Mouse (Mus musculus): ENCODE results near the gene Atp6v1f.
A peak's percentile ranks its signal among the peaks of the same experiment; 100 is the strongest.

Gene Atp6v1f

DNA sequence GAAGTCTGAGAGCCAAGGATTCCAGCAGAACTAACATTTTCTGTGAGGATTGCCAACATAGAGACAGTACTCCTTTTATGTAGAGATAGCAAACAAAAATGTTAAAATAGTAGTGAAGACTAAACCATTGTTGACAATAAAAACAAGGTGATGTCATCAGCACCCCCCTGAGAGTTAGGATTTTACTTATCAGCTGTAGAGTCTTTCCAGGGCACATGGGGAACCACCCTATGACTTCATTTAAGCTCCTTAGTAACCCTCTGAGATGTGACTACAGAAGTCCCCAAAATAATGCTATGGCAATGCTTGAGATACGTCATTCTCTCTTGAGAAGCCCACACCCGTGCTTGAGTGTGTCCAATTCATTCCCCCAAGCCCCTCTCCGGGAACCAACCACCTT, 4.1 kb upstream of the Atp6v1f start:
- DNase-seq: no peak

DNA sequence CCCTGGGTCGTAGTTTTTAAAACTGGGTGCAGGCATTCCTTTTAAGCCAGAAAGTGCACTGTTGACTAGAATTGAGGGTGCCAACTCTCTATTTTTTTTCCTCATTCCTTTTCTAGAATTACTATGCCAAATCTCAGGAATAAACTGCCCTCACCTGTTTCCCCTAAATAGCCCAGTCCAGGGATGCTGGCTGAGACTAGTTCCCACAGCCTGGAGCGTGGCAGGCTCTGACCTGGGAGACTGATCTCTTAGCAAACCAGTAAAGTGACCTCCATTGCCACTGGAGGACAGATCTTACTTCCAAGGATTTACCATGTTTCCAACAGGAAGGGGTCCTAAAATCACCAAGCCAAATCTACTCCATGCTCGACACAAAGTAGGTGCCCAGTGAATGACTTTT, 1.3 kb downstream of the Atp6v1f start:
- no peak for DNase-seq

DNA sequence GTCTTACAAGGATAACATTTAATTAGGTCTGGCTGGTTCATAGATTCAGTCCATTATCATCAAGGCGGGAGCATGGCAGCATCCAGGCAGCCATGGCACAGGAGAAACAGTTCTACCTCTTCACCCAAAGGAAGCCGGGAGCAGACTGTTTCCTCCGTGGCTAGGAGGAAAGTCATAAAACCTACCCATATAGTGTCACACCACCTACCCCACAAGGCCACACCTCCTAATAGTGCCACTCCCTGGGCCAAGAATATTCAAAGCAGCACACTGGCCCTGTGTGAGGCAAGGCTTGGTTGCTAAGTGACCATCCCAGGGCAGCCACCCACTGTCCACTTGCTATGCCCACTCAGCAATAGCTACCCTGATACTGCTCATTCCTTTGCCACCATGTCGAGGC, 3.6 kb downstream of the Atp6v1f start, which contains the start of gene Atp6v1fnb:
Gene Atp6v1fnb, plus strand, starts transcription at position 301 of the 400 bp plus-strand sequence.
- no peak for DNase-seq

DNA sequence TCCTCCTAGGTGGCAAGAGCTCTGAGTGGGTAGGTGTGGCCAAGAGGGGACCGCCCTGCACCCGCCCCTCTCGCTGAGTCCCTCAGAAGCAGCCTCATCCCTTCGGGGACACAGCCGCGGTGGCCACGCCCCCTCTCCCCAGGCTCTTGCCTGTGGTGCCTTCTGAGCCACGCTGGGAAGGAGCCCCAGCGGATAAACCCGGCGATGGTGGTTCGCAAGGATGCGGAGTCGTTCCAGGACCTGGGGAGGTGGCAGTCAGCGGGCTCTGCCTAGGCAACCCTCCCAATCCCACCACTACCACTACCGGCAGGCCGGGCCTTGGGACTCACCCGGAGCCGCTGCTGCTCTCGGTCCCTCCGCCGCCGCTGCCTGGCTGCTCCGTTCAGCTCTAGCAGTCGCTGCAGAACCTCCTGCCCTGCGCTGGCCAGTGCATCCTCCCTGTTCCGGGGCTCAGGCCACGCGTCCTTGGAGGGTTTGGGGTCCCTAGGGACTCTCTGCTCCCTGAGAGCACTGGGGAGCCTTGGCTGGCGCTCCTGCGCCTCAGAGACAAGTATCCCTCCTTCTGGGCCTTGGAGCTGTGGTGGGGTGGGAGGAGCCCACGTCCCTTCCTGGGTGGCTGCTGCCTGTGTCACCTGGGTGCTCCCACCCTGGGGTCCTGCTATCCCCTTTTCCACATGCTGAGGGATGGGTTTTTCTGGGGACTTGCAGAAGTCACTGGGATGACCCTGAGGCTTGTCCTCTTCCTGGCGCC, 6.6 kb downstream of the Atp6v1f start:
- DNase-seq: peak; percentile 52 to 66

DNA sequence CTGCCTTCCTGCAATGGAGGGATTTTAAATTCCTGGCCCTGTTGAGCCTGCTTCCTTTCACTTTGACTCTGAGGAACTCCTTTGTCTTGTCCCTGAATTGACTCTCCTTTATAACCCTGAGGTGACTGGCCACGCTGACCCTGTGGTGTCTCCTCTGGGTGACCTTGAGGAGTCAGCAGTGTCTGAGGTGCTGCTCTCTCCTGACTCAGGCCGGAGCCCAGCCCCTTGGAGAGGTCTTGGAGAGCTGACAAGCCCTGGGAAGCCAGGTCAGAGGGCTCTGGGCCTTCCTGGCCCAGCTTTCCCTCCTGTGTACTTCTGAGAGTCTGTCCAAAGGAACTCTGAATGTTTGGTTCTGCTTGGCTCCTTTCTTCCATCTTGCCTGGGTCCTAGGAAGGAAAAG, 7.2 kb downstream of the Atp6v1f start:
- DNase-seq: no peak

DNA sequence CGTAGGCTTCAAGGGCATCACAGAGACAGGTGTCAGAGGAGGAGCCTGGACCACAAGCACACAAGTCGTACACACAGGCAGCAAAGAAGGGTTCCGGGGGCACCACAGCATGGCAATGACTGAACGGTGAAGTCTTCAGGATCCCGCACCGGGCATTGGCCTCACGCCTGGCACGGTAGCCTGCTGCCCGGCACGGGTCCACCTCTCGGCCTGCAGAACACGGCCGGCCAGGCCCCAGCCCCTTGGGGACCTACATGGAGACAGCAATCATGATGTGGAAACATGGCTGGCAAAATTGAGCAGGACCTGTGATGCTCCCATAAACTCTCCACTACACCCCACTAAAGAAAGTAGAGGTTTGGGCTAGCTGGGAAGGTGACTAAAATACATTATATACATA, 15.2 kb downstream of the Atp6v1f start:
- no peak for DNase-seq

DNA sequence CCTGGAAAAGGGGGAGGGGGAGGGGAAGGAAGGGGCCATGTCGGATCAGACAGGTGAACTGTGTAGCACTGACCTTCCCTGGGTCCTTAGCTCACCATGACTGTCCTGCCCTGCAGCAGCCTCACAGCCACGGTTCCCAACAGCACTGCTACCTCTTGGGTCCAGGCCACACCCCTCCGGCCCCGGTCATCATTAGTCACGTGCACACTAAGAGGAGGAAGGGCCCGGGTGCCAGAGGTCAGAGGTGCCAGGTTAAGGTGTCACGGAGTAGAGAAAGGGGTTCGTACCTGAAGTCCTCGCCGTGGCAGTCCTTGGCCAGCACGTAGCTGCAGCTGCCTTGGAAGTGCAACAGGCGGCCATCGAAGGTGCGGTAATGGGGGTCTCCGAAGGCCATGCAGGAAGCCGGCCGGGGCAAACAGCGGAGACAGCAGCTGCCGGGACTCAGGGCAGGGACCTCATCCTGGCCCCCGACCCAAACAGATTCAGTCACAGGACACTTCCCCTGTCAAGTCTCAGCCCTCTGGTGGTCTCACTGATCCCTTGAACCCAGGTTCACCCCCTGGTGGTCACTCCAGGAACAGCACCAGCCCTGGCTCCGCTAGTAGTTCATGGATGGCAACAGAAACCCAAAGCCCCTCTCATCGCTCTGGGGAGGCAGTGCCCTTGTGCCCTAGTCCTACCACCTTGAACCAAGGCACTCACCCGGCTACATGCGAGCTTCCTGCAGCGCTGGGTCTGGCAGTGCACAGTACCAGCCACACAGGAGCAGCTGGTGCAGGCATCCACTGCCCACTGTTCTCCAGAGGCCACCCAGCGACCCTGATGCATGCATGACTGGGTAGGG, 17.4 kb downstream of the Atp6v1f start:
- DNase-seq: peak; percentile 92 to 95

DNA sequence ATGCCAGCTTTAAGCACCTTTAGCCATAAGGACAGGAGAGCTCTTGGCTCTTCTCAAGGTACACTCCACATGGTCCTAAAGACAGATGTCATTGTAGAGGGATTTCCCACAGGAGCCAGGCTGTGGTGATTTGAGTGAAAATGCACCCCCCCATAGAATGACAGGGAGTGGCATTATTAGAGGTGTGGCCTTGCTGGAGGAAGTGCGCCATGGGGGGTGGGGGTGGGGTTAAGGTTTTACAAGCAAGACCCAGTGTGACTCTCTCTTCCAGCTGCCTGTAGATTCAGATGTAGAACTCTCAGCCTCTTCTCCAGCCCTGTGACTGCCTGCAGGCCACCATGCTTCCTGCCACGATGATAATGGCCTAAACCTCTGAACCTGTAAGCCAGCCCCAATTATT, 18.4 kb downstream of the Atp6v1f start:
- no peak for DNase-seq

DNA sequence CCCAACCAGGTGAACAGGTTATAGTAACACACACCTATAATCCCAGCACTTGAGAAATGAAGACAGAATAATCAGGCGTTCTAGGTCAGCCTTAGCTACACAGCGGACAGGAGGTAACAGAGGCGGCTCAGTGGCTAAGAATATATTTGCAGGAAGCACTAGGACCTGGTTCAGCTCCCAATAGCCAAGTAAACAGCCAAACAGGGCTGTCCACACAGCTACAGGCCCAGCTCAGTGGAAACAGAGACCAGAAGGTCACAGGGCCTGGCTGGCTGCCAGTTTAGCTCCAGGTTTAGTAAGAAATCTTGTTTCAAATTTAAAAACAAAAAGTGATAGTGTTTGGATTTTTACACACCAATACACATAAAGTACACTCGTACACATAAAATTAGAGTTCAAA, 26.6 kb downstream of the Atp6v1f start:
- peak in 1 of 2 experiments; percentile 19 for DNase-seq

DNA sequence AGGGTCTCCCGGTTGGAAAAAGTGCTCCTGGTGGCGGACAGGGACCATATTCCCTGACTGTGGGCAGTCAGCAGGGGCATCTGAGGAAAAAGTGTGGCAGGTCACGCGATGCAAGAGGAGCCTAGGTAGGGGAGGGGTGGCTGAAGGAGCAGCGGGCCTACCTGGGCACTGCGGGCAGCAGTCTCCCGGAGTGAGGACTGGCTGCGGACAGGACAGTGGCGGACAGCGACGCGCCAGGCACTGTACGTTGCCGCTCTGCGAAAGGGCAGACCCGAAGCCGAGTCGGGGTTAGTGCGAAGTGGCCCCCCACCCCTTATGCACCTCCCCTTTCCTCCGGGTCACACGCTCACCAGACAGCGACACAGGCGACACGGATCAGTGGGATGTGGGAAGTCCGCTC, 28.8 kb downstream of the Atp6v1f start:
- DNase-seq: no peak

DNA sequence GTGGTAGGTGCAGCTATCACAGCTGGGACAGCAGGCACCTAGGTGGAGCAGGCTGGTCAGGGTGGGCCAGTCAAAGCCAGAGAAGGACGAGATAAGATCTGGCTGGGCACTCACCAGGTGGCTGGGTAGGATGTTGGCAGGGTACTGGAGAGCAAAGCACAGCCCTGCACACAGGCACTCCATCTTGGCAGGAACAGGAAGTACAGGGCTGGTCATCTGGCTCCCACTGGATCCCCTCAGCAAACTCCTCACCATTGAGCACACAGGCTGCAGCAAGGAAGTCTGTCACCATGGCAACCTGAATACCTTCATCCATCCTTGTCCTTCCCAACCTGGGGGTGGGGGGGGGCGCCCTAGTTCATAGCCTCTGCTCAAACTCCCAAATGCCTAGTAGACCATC, 30.3 kb downstream of the Atp6v1f start:
- DNase-seq: no peak

DNA sequence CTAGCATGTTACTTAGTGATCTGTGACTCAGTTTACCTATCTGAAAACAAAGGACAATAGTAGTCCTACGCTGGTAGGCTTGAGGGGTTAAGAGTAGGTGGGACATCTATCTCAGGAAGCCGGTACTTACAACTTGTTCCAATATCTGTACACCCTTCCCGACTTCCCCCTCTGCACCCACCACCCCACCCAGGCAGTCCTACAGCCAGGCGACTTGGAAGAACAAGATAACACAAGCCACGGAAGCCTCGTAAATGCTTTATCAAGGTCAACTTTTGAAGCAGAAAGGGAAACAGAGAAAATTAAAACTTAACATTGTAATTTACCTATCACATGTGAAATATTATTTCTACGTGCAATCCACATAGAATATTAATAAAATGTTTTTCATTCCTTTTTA, 32.7 kb downstream of the Atp6v1f start:
- no peak for DNase-seq

DNA sequence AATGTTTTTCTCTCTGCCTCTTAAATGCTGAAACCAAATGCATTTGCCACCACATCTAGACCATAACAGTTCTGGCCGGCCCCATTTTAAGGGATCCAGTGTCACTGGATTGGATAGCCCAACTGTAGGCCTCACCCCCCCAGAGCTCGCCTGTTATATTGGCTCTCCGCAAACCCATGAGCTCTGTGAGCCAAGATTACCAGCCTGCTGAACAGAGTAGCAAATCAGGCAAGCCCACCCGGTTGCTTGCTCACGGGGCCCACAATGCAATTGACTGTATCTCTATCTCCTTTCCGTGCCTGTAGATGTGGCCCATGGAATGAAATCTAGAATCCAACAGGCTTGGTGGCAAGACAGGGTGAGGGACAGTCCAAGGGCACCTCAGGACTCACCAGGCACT, 33.3 kb downstream of the Atp6v1f start:
- DNase-seq: no peak

DNA sequence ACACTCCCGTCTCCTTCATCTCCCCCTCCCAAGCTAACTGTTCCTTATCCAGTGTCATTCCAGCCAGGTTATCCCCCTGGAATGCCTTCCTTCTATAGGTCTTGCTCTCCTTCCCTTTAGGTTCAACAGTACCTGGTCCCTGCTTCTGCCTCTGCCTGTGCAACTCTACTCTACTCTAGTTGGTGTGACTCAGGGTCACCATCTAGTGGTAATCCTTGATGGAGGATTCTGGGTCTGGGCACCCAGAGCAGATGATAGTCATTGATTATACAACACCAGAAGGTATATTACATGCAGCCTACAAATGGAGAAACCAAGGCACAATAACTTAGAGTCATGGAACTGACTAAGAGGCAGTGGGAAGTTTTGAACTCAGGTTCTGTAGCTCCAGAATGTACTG, 34.1 kb downstream of the Atp6v1f start:
- no peak for DNase-seq

DNA sequence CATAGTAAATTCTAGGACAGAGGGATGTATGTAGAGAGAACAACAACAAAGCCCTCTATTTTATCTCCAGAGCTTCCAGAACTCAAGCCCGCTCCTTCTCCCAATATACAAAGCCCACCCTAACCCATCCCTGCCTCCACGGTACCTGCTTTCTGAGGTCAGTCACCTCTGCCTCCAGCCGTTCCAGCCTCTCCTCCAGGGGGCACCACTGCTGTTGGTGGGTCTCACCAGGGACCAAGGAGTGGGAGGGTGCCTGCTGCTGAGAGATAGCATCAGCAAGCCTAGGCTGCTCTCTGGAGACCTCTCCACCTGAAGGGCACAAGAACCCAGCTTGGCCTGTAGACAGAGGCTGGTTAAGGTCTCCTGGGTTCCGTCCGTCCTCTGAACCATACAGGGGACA, 38.0 kb downstream of the Atp6v1f start:
- no peak for DNase-seq

DNA sequence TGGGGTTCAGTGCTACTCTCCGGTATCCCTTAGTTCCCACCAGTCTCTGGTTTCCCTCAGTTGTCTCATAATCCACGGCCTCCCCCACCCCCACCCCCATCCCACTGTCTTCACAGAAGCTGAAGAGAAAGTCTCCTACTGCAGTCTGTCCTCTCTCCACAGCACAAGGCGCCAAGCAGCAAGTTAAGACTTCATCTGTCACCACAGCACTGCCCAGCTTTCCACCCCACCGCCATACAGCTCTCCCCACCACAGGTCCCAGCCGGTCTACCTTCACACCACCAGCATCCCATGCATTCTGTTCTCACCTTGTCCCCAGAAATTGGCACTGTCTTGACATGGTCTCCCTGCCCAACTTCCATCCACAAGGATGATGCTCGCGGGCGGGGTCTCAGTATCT, 39.3 kb downstream of the Atp6v1f start:
- DNase-seq: no peak

DNA sequence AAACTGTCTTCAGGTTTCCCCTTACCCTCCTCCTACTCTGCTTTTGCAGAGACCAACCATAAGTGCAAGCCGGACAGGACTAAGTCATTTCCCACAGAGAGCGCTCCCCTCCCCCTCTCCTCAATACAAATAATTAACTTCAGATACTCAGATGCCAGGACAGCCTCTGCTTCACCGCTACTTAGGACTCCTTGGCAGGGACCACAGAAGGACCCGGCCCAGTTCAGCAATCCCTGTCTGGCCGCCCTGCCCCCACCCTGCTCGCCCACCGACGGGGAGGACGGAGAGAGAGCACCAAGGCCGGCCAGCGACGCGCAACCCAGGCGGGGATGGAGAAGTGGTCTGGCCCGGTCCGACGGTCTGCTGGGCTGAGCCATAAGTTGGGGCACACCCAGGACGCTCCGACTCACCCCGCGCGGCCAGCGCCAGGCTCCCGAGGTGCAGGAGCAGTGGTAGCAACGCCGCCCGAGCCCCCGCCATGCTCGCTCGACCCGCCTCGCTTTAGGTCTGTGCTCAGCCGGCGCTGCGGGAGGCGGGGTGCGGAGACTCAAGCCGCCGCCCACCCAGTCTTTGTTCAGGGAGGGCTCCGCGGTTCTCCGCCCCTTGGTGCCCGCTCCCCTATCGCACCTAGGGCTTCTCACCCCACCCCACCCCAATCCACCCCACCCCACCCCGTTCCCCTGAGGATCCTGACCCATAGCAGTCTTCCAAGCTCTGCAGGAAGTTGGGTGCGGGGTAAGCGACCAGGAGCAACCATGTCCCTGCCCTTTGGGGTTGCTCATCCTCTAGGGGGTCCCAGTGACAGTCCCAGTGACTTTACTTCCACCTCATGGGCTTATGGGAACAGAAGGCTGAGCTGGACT, 40.2 kb downstream of the Atp6v1f start, which contains the start of gene Kcp:
Gene Kcp, minus strand, starts transcription at position 506 of the 863 bp plus-strand sequence.
- no peak for DNase-seq

DNA sequence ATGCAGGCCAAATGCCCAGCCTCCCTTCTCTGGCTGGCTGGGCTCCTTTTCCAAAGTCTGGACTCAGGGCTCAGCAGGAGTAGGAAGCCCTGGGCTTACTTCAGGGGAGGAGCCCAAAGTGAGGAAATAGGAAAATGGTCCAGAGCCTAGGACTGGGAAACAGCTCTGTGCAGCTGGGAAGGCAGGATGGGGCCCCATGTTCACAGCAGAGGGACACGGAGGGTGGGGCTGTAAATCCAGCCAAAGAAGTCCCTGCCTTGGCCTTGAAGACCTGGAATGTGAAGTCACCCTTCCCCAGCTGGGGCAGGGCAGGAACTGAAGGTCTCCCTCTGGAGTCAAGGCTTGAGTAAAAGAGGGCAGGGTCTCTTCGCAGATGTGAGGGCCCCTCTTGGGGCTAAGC, 41.6 kb downstream of the Atp6v1f start:
- no peak for DNase-seq

DNA sequence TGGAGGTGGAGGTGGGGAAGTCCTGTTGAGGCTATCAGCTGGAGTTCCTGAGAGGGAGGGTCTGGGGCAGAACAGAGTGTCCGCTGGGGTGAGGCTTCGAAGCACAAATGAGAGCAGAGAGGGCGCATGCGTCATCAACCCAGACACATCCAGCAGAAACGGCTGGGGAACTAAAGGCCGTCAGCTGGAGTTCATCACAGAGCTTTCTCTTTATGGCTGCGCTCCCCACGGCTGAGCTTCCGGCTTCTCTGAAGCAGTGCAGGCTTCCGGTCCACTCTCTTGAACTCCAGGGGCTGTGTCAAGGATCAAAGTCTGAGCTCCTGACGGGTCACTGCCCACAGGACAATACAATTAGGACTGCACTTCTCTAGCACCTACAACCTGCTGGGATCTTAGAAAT, 45.8 kb downstream of the Atp6v1f start:
- DNase-seq: no peak

DNA sequence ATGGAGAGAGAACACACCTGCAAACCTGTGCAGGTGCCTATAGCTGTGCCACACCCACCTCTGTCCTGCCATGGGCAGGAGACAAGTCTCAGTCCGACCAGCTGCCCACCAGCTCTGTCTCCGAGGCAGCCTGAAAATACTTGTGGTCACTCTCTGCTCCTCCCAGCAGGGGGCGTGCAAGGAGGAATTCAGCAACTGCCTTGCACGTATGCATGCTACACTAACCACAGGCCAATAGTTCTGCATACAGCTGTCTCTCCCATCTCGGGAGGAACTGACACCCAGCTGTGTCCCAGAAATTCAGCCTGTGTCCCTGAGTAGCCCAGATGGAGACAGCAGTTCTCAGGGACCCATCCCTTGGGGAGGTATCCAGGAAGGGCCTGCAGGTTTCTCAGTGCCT, 49.6 kb downstream of the Atp6v1f start:
- DNase-seq: peak; percentile 62 to 64
